Mouse (Mus musculus): ENCODE results near the gene Larp7.

Gene Larp7

DNA sequence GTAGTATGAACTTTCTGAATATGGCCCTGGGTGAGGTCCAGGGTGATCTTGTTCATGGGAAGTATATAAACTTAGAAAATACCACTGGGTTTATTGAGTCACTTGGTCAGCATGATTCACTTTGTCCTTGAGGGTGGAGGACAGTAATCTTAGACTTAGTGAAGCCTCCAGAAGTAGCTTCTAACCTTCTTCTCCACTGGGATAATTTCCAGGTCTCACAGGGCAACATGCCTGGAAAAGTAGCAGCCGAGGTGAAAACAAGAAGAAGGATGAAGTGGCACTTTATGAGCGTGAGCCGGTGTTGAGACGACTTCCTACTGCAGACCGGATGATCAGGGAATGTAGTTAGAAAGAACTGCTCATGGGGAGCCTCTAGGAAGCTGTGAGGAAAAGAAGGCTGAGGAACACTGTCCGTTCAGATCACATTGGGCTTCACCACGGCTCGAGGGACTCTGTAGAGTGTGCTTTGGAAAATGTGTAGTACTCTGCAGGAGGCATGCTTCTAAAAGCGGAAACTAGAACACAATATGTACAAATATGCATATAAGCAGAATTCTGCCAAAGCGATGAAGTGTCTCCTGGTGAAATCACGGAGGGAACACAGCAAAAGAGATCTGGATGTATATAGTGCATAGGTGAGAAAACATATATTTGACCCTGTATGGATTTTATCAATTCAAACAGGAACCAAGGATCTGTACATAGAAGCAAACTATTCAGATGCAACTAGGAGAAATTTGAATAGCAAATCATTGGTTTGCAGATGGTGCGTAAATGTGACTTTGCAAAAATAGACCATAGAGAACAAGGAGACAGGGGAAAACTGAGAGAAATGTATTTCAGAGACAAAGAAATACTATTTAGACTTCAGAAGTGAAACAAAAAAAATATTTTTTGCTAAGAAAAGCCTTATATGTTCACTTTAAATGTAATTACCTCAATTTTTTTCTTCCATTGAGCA is 41.1 kb downstream of the Larp7 start:
- no peak for DNase-seq

DNA sequence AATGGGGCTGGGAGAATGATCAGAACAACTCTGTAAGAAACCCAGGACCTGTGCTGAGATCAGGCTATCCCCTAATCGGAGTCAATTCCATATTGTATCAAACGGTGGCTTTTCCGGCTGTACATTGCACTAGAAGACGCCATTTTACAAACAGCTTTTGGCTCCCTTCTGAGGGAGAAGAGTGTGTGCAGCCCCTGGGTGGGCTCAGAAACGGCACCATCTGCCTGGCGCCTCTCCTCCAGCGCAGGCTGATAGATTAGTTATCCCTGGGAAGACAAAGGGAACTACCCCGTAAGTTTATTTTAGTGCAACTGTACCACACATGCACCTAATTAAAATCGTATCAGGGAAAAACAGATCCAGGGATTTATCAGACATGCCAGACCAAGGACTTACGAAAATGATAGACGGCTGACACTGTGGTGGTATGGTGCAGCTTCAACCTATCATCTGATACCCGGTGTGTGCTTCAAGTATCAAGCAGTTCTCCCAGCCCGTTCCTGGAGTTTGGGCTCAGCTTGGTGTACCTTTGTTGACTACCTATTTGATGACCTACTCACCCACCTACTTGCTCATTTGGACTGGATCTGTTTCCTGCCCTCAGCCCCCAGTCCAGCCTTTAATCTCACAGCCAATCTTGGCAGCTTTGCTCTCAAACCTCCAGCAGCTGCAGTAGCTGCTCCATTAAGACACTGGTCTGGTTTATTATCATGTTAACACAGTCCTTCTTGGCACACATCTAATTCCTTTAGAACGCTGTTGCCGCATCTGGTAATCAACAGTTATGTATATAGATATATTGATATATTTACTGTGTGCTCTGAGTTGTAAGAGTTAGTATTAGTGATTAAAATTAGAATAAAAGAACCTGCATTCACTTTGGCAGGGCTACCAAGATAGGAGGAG is 45.0 kb downstream of the Larp7 start:
- DNase-seq = no peak

DNA sequence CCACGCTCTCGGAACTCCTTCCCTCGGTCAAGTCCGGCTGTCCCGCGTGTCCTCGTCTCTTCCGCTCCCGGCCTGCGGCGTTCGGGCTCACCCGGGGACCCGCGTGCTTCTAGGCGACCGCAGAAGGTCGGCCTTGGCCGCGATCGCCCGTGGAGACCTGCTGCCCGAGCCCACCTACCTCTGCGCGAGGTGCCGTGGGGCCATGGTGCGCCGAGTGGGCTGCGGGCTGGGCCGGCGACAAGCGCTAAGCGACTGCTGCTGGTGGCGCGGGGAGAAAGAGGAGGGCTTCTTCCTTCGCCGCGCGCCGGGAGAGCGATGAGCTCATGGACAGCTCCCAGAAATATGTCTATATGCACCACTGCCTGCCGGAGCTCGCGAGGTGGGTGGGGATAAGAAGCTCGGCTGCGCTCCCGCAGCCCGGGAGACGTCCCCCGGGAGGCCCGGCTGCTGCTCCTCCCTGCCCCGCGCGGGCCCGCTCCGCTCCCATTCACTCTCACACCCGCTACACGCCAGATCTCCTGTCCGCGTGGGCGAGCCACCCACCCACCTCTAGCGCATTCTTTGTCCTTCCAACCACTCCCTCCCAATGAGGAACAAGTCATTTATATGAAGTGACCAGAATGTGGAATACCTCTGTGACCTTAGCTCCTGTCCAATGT is 54.3 kb downstream of the Larp7 start, which contains the start of gene Ank2:
Gene Ank2 (minus strand): TSS at position 609 of the 659 bp plus-strand sequence.
- DNase-seq = no peak

DNA sequence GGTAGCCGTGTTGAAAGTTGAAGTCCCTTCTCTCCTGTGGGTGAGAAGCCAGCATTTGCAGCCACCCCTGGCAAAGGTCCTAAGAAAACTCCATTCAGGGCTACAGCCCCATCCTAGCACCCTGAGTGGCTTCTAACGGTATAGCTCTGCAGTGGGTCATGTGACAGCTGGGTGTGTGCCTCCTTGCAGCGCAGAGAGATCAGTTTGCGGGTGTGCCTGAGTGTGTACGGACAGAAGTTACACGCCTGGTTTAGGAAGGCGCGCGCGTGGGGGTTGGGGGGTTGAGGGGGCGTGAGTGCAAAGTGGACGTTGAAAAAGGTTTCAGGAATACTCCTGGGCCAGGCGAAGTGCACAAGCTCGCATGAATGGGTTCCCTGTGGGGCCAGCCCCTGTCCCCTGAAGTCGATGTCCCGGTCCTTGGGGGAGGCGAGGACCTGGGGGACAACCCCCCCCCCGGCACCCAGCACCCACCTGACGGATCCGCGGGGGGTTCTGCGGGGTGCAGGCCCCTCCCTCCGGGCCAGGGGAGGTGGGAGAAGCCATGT is 54.9 kb downstream of the Larp7 start:
- no peak for DNase-seq

DNA sequence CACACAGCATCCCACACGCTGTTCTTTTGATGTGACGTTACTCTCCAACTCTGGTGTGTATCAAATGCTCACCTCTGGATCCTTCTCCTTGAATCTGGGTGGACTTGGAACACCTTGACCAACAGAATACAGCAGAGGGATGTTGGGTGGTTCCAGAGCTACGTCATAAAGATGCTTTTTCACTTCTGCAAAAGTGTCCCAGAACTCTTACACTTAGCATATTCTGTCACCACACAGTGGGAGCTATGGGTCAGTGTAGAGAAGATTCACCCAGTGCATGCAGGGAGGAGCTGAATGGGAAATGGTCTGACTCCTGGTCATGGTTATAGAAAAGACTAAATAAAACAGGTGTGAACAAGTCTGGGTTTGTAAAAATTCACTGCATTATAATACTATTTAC is 60.5 kb downstream of the Larp7 start:
- DNase-seq = no peak

DNA sequence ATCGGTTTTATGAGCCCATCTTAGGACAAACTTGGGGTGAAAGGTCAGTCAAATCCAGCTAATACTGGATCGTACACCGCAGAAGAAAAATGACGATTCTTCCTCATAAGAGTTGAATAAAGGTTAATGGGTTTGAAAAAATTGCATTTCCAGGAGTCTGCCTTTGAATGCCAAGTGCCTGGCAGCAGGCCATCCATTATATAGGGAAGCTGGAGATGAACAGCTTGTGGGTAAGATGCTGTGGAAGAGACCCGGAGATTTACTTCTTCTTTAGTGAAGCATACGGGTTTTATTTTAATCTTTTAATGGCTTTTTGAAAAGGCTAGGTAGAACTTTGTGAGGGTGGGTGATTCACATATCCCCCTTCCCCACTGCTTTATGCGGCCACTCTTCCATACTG is 65.8 kb downstream of the Larp7 start:
- DNase-seq = no peak

Data from kidney, adult 11 months (tissue).